In genomic region chr3:96597435-96597891, GRCm38 (mm10) we compare ENCODE assay signal across 9 mouse cellular contexts. TPM values are rescaled to one million over a fixed set of nuclear protein-coding genes. Genes with fewer than 3 reads are reported as not detected.
DNase-seq lines count a peak whose midpoint lies in the region; ATAC-seq and TF ChIP-seq lines count a peak whose summit lies in the region.
"Had no signal": no experiment of that assay in that cellular context is flagged by ENCODE, and none has a peak within 500 bp of the region (broad histone marks: within the 10 kb centered on the region; RNA-seq: fewer than 3 reads in every experiment).

No protein-coding gene starts in this region.

- H3K4me2 ChIP-seq in heart, embryonic 15.5 days: peak overlapping the region; percentile 90
- H3K4me2 ChIP-seq in limb, embryonic 15.5 days: peak overlapping the region; percentile 95

- H3K27ac ChIP-seq in heart, embryonic 15.5 days: peak overlapping the region; percentile 80
- H3K27ac ChIP-seq in limb, embryonic 15.5 days: peak overlapping the region; percentile 74

- WGBS in heart, embryonic 15.5 days: under 1% methylated on average over 40 of the region's 40 CpGs
- WGBS in limb, embryonic 15.5 days: under 1% methylated on average over 40 of the region's 40 CpGs

- intact Hi-C loops in gastrocnemius, postnatal 14 days (cut with DNase I; ENCODE audit: low total_unique reads): loop anchor here (5.0 kb wide), 1 partner anchor 35 kb away; no protein-coding TSS in a partner anchor

- H3K36me3 ChIP-seq in E14TG2a.4 (ENCODE audit: insufficient read depth, low read length): no peaks in the 10 kb centered on the region
- H3K36me3 ChIP-seq in heart, embryonic 15.5 days: no peaks in the 10 kb centered on the region
- no peaks in the 10 kb centered on the region for H3K36me3 ChIP-seq in limb, embryonic 15.5 days

- TF ChIP-seq CTCF in E14TG2a.4 (conservative IDR thresholded peaks at IDR 0.05; ENCODE audit: low read length): no peak

- peaks cover 83% of the 10 kb centered on the region for H3K4me1 ChIP-seq in E14TG2a.4 (replicated peaks; ENCODE audit: low read depth, low read length)
- H3K4me1 ChIP-seq in heart, embryonic 15.5 days (replicated peaks): peaks cover 59% of the 10 kb centered on the region
- H3K4me1 ChIP-seq in limb, embryonic 15.5 days: peaks cover 48% of the 10 kb centered on the region

- peak overlapping the region; percentile 72 for H3K9ac ChIP-seq in heart, embryonic 15.5 days
- H3K9ac ChIP-seq in limb, embryonic 15.5 days: peak overlapping the region; percentile 60

- DNase-seq in gastrocnemius, postnatal 14 days: peak; percentile 20
- no peak for DNase-seq in gastrocnemius, adult 18-20 months (ENCODE audit: low spot score)
- DNase-seq in cerebellum, postnatal 10 days: peak; percentile 54 to 68
- DNase-seq in retina, postnatal 1 day: peak; percentile 65
- DNase-seq in spleen, postnatal 4 days (ENCODE audit: low spot score in 2 of 2): no peak

- ATAC-seq in heart, embryonic 15.5 days (replicated peaks; ENCODE audit: insufficient number of reproducible peaks, insufficient read depth, low FRiP score, low read depth): no peak
- no peak for ATAC-seq in limb, embryonic 15.5 days (ENCODE audit: insufficient number of reproducible peaks, low FRiP score, low TSS enrichment, low read depth)
- ATAC-seq: Patski had no signal

- no peaks in the 10 kb centered on the region for H3K9me3 ChIP-seq in E14TG2a.4 (ENCODE audit: low read length)
- no peaks in the 10 kb centered on the region for H3K9me3 ChIP-seq in heart, embryonic 15.5 days (replicated peaks)
- no peaks in the 10 kb centered on the region for H3K9me3 ChIP-seq in limb, embryonic 15.5 days

- H3K27me3 ChIP-seq in E14TG2a.4 (ENCODE audit: insufficient read depth, low read length): peaks cover 51% of the 10 kb centered on the region
- H3K27me3 ChIP-seq in heart, embryonic 15.5 days: no peaks in the 10 kb centered on the region
- H3K27me3 ChIP-seq in limb, embryonic 15.5 days: peaks cover 9% of the 10 kb centered on the region; the same call in 1 of the 2 replicates
- H3K27me3 ChIP-seq: Patski had no signal

- H3K4me3 ChIP-seq in E14TG2a.4 (replicated peaks; ENCODE audit: low read length): peak overlapping the region; percentile 81
- peak overlapping the region; percentile 64 for H3K4me3 ChIP-seq in heart, embryonic 15.5 days
- peak overlapping the region; percentile 55 for H3K4me3 ChIP-seq in limb, embryonic 15.5 days

RNA-seq across cellular contexts. Expression of gene Ankrd34a, which starts 1.0 kb away (rescaled TPM):
- 1 to 10 TPM in 1 of 2 experiments, under 1 TPM in 1; 0.66 to 1.9 TPM for total RNA-seq in gastrocnemius, postnatal 14 days (2021)
- total RNA-seq in gastrocnemius, adult 18-20 months (2021): 1 to 10 TPM; 1.0 to 1.7 TPM
- polyA plus RNA-seq in heart, embryonic 15.5 days (2015; fragmentation: Nextera tagmentation; extraction: Ambion mirVana): 6.7 TPM in 2 replicates
- 1.9 and 2.7 TPM in 2 replicates for polyA plus RNA-seq in limb, embryonic 15.5 days (2015; fragmentation: Nextera tagmentation; extraction: Ambion mirVana)

RNA-seq across cellular contexts. Expression of gene Polr3gl, which starts 3.5 kb away (rescaled TPM):
- total RNA-seq in gastrocnemius, postnatal 14 days (2021): 10 to 100 TPM; 30.3 to 34.0 TPM
- total RNA-seq in gastrocnemius, adult 18-20 months (2021): 10 to 100 TPM; 44.0 to 56.1 TPM
- polyA plus RNA-seq in heart, embryonic 15.5 days (2015; fragmentation: Nextera tagmentation; extraction: Ambion mirVana): 34.8 and 38.3 TPM in 2 replicates
- polyA plus RNA-seq in limb, embryonic 15.5 days (2015; fragmentation: Nextera tagmentation; extraction: Ambion mirVana): 38.9 and 42.0 TPM in 2 replicates

RNA-seq across cellular contexts. Expression of gene Lix1l, which starts 3.5 kb away (rescaled TPM):
- 10 to 100 TPM; 13.6 to 16.4 TPM for total RNA-seq in gastrocnemius, postnatal 14 days (2021)
- 1 to 10 TPM; 4.2 to 7.6 TPM for total RNA-seq in gastrocnemius, adult 18-20 months (2021)
- 5.3 and 5.5 TPM in 2 replicates for polyA plus RNA-seq in heart, embryonic 15.5 days (2015; fragmentation: Nextera tagmentation; extraction: Ambion mirVana)
- 7.7 and 9.4 TPM in 2 replicates for polyA plus RNA-seq in limb, embryonic 15.5 days (2015; fragmentation: Nextera tagmentation; extraction: Ambion mirVana)

RNA-seq across cellular contexts. Expression of gene Gm16253, which starts 20.7 kb away (rescaled TPM):
- 1 to 10 TPM; 1.2 to 1.5 TPM for total RNA-seq in gastrocnemius, postnatal 14 days (2021)
- total RNA-seq in gastrocnemius, adult 18-20 months (2021): 1 to 10 TPM; 1.2 to 2.0 TPM
- polyA plus RNA-seq in heart, embryonic 15.5 days (2015; fragmentation: Nextera tagmentation; extraction: Ambion mirVana): 1.3 and 1.6 TPM in 2 replicates
- polyA plus RNA-seq in limb, embryonic 15.5 days (2015; fragmentation: Nextera tagmentation; extraction: Ambion mirVana): 0.82 and 1.2 TPM in 2 replicates

RNA-seq across cellular contexts. Expression of gene Rbm8a, which starts 32.3 kb away (rescaled TPM):
- 10 to 100 TPM; 36.6 to 44.1 TPM for total RNA-seq in gastrocnemius, postnatal 14 days (2021)
- total RNA-seq in gastrocnemius, adult 18-20 months (2021): 10 to 100 TPM; 24.4 to 33.3 TPM
- 73.9 and 78.7 TPM in 2 replicates for polyA plus RNA-seq in heart, embryonic 15.5 days (2015; fragmentation: Nextera tagmentation; extraction: Ambion mirVana)
- polyA plus RNA-seq in limb, embryonic 15.5 days (2015; fragmentation: Nextera tagmentation; extraction: Ambion mirVana): 102 and 120 TPM in 2 replicates

Comparison
In these comparisons a context has a peak if more than half of its experiments do, and no peak if none do; other contexts are left out.
1. DNase-seq: peak in gastrocnemius, postnatal 14 days (single experiment), cerebellum, postnatal 10 days (2 of 2) and retina, postnatal 1 day (single experiment); none in gastrocnemius, adult 18-20 months (single experiment) and spleen, postnatal 4 days (0 of 2).
2. Peak in every context shown above with its lines, with median percentiles within 50 percentile points of each other: H3K4me3 ChIP-seq.